Mouse (Mus musculus) thymus, adult 2 months (tissue): Measurements from ENCODE around the gene Hcfc1r1. TPM values are rescaled to one million over a fixed set of nuclear protein-coding genes. Genes with fewer than 3 reads are reported as not detected.

Source experiments
- DNase-seq: peaks from one replicate; pipeline ENCODE4 v3.0.0; 2021
- H3K27ac ChIP-seq: fragments of 200-500 bp; 2 replicates; pipeline ENCODE4 v1.5.1; 2012; ENCODE audit warnings: low read length, control low read depth; ENCODE audit not compliant: control insufficient read depth, insufficient read depth
- H3K27me3 ChIP-seq: fragments of 200-500 bp; 2 replicates; pipeline ENCODE4 v1.6.1; 2012; ENCODE audit warnings: mild to moderate bottlenecking, low read length, moderate library complexity, mixed read lengths; ENCODE audit not compliant: control insufficient read depth, insufficient read depth
- H3K36me3 ChIP-seq: fragments of 200-500 bp; 2 replicates; pipeline ENCODE4 v1.6.1; 2012; ENCODE audit warnings: mild to moderate bottlenecking, low read length, moderate library complexity; ENCODE audit not compliant: control insufficient read depth, insufficient read depth
- H3K4me1 ChIP-seq: fragments of 200-500 bp; replicated peaks from 2 replicates; pipeline ENCODE4 v1.6.1; 2012; ENCODE audit warnings: low read length; ENCODE audit not compliant: control insufficient read depth, insufficient read depth
- H3K4me3 ChIP-seq: fragments of 200-500 bp; 2 replicates; pipeline ENCODE4 v1.5.1; 2012; ENCODE audit warnings: mild to moderate bottlenecking, low read length, control low read depth, moderate library complexity; ENCODE audit not compliant: control insufficient read depth, insufficient read depth
- CTCF ChIP-seq: fragments of 200-500 bp; IDR thresholded peaks from 2 replicates; pipeline ENCODE4 v1.5.1; 2012; ENCODE audit warnings: mild to moderate bottlenecking, control low read depth, low read length, moderate library complexity, borderline replicate concordance; ENCODE audit not compliant: control insufficient read depth, poor library complexity, insufficient read depth; ENCODE audit errors: extremely low read depth
- POLR2A ChIP-seq: fragments of 200-500 bp; IDR thresholded peaks from 2 replicates; pipeline ENCODE4 v1.6.1; 2012; ENCODE audit warnings: mild to moderate bottlenecking, low read length, control low read depth, moderate library complexity; ENCODE audit not compliant: control insufficient read depth, poor library complexity, insufficient read depth; ENCODE audit errors: extremely low read depth
- WGBS: fragments of 180-500 bp; shearing (Covaris S2); methylation state at CpG from one replicate; pipeline ENCODE4 v1.1.7; 2018; 5-methylcytosine and 5-hydroxymethylcytosine counted together
- polyA plus RNA-seq: library from polyadenylated mRNA; depleted of rRNA; stranded (reverse); fragments of >200 nt; gene quantifications from 2 replicates; pipeline ENCODE4 v1.2.3, GENCODE M21; 2012

The Hcfc1r1 gene
- polyA plus RNA-seq, 1 experiment, result 192 TPM

GRCm38 (mm10) chr17:23695801-23696200, 22.4 kb downstream of the Hcfc1r1 start:
- Histone ChIP-seq H3K27me3 (peaks cover 13% of the 10 kb centered on the region; the same call in 1 of the 2 replicates), H3K4me1 (peaks cover 10% of the 10 kb centered on the region; the same call in 1 of the 2 replicates), H3K27ac (no peak overlapping the region), H3K4me3 (no peak overlapping the region), H3K36me3 (no peaks in the 10 kb centered on the region)
- TF ChIP-seq CTCF (no peak), POLR2A (no peak)
- DNase-seq, result no peak
- 74% methylated on average over 3 of the region's 3 CpGs for WGBS

GRCm38 (mm10) chr17:23699131-23700077, 26.0 kb downstream of the Hcfc1r1 start:
- Histone ChIP-seq H3K27ac (no peak overlapping the region), H3K4me3 (peak overlapping the region; percentile 29), H3K4me1 (peaks cover 10% of the 10 kb centered on the region; the same call in 1 of the 2 replicates), H3K27me3 (peaks cover 13% of the 10 kb centered on the region; the same call in 1 of the 2 replicates), H3K36me3 (no peaks in the 10 kb centered on the region)
- DNase-seq, result peak; percentile 17
- TF ChIP-seq POLR2A (no peak), CTCF (no peak)
- 6% methylated on average over 90 of the region's 101 CpGs for WGBS

GRCm38 (mm10) chr17:23700079-23700478, 26.7 kb downstream of the Hcfc1r1 start:
- Histone ChIP-seq H3K4me1 (peaks cover 10% of the 10 kb centered on the region; the same call in 1 of the 2 replicates), H3K27me3 (peaks cover 13% of the 10 kb centered on the region; the same call in 1 of the 2 replicates), H3K27ac (no peak overlapping the region), H3K36me3 (no peaks in the 10 kb centered on the region), H3K4me3 (peak overlapping the region; percentile 29)
- peak; percentile 81 for DNase-seq
- TF ChIP-seq POLR2A (no peak), CTCF (no peak)
- under 1% methylated on average over 28 of the region's 28 CpGs for WGBS

- Histone ChIP-seq H3K4me1 (peaks cover 10% of the 10 kb centered on the region; the same call in 1 of the 2 replicates), H3K36me3 (no peaks in the 10 kb centered on the region), H3K4me3 (no peak overlapping the region), H3K27ac (no peak overlapping the region), H3K27me3 (peaks cover 13% of the 10 kb centered on the region; the same call in 1 of the 2 replicates)
- 94% methylated on average over 9 of the region's 9 CpGs for WGBS
- no peak for TF ChIP-seq POLR2A
- TF ChIP-seq CTCF, result no peak
- no peak for DNase-seq
These were observed 29.9 kb downstream of the Hcfc1r1 start for GRCm38 (mm10) chr17:23703301-23703700.

GRCm38 (mm10) chr17:23704741-23705140, 31.3 kb downstream of the Hcfc1r1 start:
- TF ChIP-seq CTCF, result no peak
- TF ChIP-seq POLR2A, result no peak
- H3K27me3 ChIP-seq, result peaks cover 6% of the 10 kb centered on the region; the same call in 1 of the 2 replicates
- peaks cover 3% of the 10 kb centered on the region; the same call in 1 of the 2 replicates for H3K4me1 ChIP-seq
- no peak overlapping the region for H3K4me3 ChIP-seq
- DNase-seq, result no peak
- no peak overlapping the region for H3K27ac ChIP-seq
- no peaks in the 10 kb centered on the region for H3K36me3 ChIP-seq
- WGBS, result 82% methylated on average over 7 of the region's 7 CpGs

GRCm38 (mm10) chr17:23705525-23706104, 32.2 kb downstream of the Hcfc1r1 start:
- no peaks in the 10 kb centered on the region for H3K27me3 ChIP-seq
- TF ChIP-seq POLR2A (no peak), CTCF (no peak)
- H3K36me3 ChIP-seq, result no peaks in the 10 kb centered on the region
- no peaks in the 10 kb centered on the region for H3K4me1 ChIP-seq
- DNase-seq, result no peak
- H3K4me3 ChIP-seq, result no peak overlapping the region
- WGBS, result 85% methylated on average over 7 of the region's 7 CpGs
- no peak overlapping the region for H3K27ac ChIP-seq
